Comparison of ENCODE assay signal across 22 mouse cellular contexts in genomic region chr1:158405899-158406769, GRCm38 (mm10). TPM values are rescaled to one million over a fixed set of nuclear protein-coding genes. Genes with fewer than 3 reads are reported as not detected.
A peak's percentile ranks its signal among the peaks of the same experiment; 100 is the strongest.
DNase-seq lines count a peak whose midpoint lies in the region; ATAC-seq and TF ChIP-seq lines count a peak whose summit lies in the region.
"Had no signal": no experiment of that assay in that cellular context is flagged by ENCODE, and none has a peak within 500 bp of the region (broad histone marks: within the 10 kb centered on the region; RNA-seq: fewer than 3 reads in every experiment).

No protein-coding gene starts in this region.

- H3K9me3 ChIP-seq in forebrain, postnatal 0 days (ENCODE audit: low read length) = no peaks in the 10 kb centered on the region
- no peaks in the 10 kb centered on the region for H3K9me3 ChIP-seq in forebrain, embryonic 12.5 days
- no peaks in the 10 kb centered on the region for H3K9me3 ChIP-seq in midbrain, embryonic 10.5 days (replicated peaks)
- H3K9me3 ChIP-seq in midbrain, postnatal 0 days (ENCODE audit: low read length) = no peaks in the 10 kb centered on the region
- H3K9me3 ChIP-seq: heart, embryonic 13.5 days; limb, embryonic 10.5 days; neural tube, embryonic 13.5 days had no signal

- DNase-seq in forebrain, postnatal 0 days = peak; percentile 39
- peak; percentile 34 for DNase-seq in right cerebral cortex, adult 18-20 months
- no peak for DNase-seq in right cerebral cortex, postnatal 25 days
- DNase-seq in midbrain, embryonic 10.5 days (ENCODE audit: low spot score) = no peak
- DNase-seq in midbrain, postnatal 0 days (ENCODE audit: low spot score) = no peak
- DNase-seq in spleen, postnatal 36 days (ENCODE audit: low spot score in 2 of 2) = no peak
- DNase-seq in adrenal gland, postnatal 25 days = no peak
- DNase-seq: cerebellum, adult 9-11 months; gastrocnemius, adult 2 months; kidney, adult 18-20 months; kidney, postnatal 14 days; liver, postnatal 0 days; lung, postnatal 10 days had no signal

- ATAC-seq in forebrain, postnatal 0 days = peak; percentile 63
- ATAC-seq in forebrain, embryonic 12.5 days (ENCODE audit: low FRiP score) = no peak
- no peak; the same call in 1 of the 2 replicates for ATAC-seq in midbrain, postnatal 0 days (ENCODE audit: low FRiP score)
- ATAC-seq: liver, postnatal 0 days had no signal

- H3K9ac ChIP-seq in forebrain, postnatal 0 days = no peak overlapping the region
- H3K9ac ChIP-seq in forebrain, embryonic 12.5 days = no peak overlapping the region; the same call in 1 of the 2 replicates
- H3K9ac ChIP-seq in midbrain, postnatal 0 days (replicated peaks; ENCODE audit: low read length, poor library complexity, severe bottlenecking) = no peak overlapping the region
- H3K9ac ChIP-seq: heart, embryonic 13.5 days; liver, postnatal 0 days; neural tube, embryonic 13.5 days had no signal

- WGBS in forebrain, postnatal 0 days = 29% methylated on average over 10 of the region's 10 CpGs
- 50% methylated on average over 10 of the region's 10 CpGs for WGBS in forebrain, embryonic 12.5 days
- WGBS in midbrain, embryonic 10.5 days = 71% methylated on average over 10 of the region's 10 CpGs
- WGBS in midbrain, postnatal 0 days = 24% methylated on average over 10 of the region's 10 CpGs

- TF ChIP-seq CTCF in forebrain, postnatal 0 days (IDR thresholded peaks at IDR 0.05; ENCODE audit: low read depth) = no peak
- TF ChIP-seq CTCF in midbrain, postnatal 0 days (IDR thresholded peaks at IDR 0.05) = no peak

- H3K36me3 ChIP-seq in forebrain, postnatal 0 days (ENCODE audit: insufficient read depth) = no peaks in the 10 kb centered on the region; the same call in 1 of the 2 replicates
- H3K36me3 ChIP-seq in forebrain, embryonic 12.5 days (replicated peaks) = peaks cover 11% of the 10 kb centered on the region; the same call in 1 of the 2 replicates
- no peaks in the 10 kb centered on the region for H3K36me3 ChIP-seq in midbrain, embryonic 10.5 days
- H3K36me3 ChIP-seq in midbrain, postnatal 0 days (ENCODE audit: insufficient read depth, low read length) = no peaks in the 10 kb centered on the region
- H3K36me3 ChIP-seq: heart, embryonic 13.5 days; limb, embryonic 10.5 days; neural tube, embryonic 13.5 days had no signal

- H3K4me3 ChIP-seq in forebrain, postnatal 0 days (ENCODE audit: low read depth, low read length) = no peak overlapping the region
- H3K4me3 ChIP-seq in forebrain, embryonic 12.5 days (replicated peaks) = no peak overlapping the region
- no peak overlapping the region for H3K4me3 ChIP-seq in midbrain, embryonic 10.5 days
- H3K4me3 ChIP-seq in midbrain, postnatal 0 days (ENCODE audit: low read depth, low read length) = no peak overlapping the region
- H3K4me3 ChIP-seq: gastrocnemius, adult 2 months; heart, embryonic 13.5 days; limb, embryonic 10.5 days; neural tube, embryonic 13.5 days had no signal

- peak overlapping the region; percentile 73 for H3K27ac ChIP-seq in forebrain, postnatal 0 days (ENCODE audit: low read depth, low read length)
- H3K27ac ChIP-seq in forebrain, embryonic 12.5 days = no peak overlapping the region
- H3K27ac ChIP-seq in midbrain, embryonic 10.5 days (replicated peaks) = peak overlapping the region; percentile 28; the same call in 1 of the 2 replicates
- H3K27ac ChIP-seq in midbrain, postnatal 0 days (ENCODE audit: low read depth, low read length) = peak overlapping the region; percentile 14; the same call in 1 of the 2 replicates
- H3K27ac ChIP-seq: gastrocnemius, adult 2 months; heart, embryonic 13.5 days; limb, embryonic 10.5 days; neural tube, embryonic 13.5 days had no signal

- H3K4me2 ChIP-seq in forebrain, postnatal 0 days (ENCODE audit: low read depth) = no peak overlapping the region
- no peak overlapping the region for H3K4me2 ChIP-seq in forebrain, embryonic 12.5 days
- H3K4me2 ChIP-seq in midbrain, postnatal 0 days (ENCODE audit: low read depth, low read length, poor library complexity, severe bottlenecking) = no peak overlapping the region
- H3K4me2 ChIP-seq: heart, embryonic 13.5 days; neural tube, embryonic 13.5 days had no signal

- H3K4me1 ChIP-seq in forebrain, postnatal 0 days (ENCODE audit: insufficient read depth) = peaks cover 30% of the 10 kb centered on the region; the same call in 1 of the 2 replicates
- peaks cover 23% of the 10 kb centered on the region for H3K4me1 ChIP-seq in forebrain, embryonic 12.5 days
- peaks cover 26% of the 10 kb centered on the region for H3K4me1 ChIP-seq in midbrain, embryonic 10.5 days
- peaks cover 13% of the 10 kb centered on the region for H3K4me1 ChIP-seq in midbrain, postnatal 0 days (ENCODE audit: insufficient read depth, low read length)
- H3K4me1 ChIP-seq: heart, embryonic 13.5 days had no signal

- H3K27me3 ChIP-seq in forebrain, postnatal 0 days (ENCODE audit: insufficient read depth, low read length) = no peaks in the 10 kb centered on the region
- H3K27me3 ChIP-seq in forebrain, embryonic 12.5 days = no peaks in the 10 kb centered on the region
- H3K27me3 ChIP-seq in midbrain, embryonic 10.5 days (ENCODE audit: low read depth, poor library complexity, severe bottlenecking) = no peaks in the 10 kb centered on the region
- no peaks in the 10 kb centered on the region for H3K27me3 ChIP-seq in midbrain, postnatal 0 days (ENCODE audit: insufficient read depth, low read length)
- H3K27me3 ChIP-seq: CH12.LX; heart, embryonic 13.5 days; neural tube, embryonic 13.5 days had no signal

RNA-seq across cellular contexts. Expression of gene Astn1, which starts 44.1 kb away (rescaled TPM):
- total RNA-seq in forebrain, postnatal 0 days (2014; rRNA removed) = 83.6 and 122 TPM in 2 replicates
- 20.9 and 29.4 TPM in 2 replicates for polyA plus RNA-seq in forebrain, postnatal 0 days (2015; fragmentation: Nextera tagmentation; extraction: Ambion mirVana)
- polyA plus RNA-seq in forebrain, embryonic 12.5 days (2016; fragmentation: Nextera tagmentation; extraction: Ambion mirVana) = 25.9 and 26.0 TPM in 2 replicates
- 9.4 and 15.0 TPM in 2 replicates for polyA plus RNA-seq in midbrain, embryonic 10.5 days (2016; fragmentation: Nextera tagmentation; extraction: Ambion mirVana)
- total RNA-seq in midbrain, postnatal 0 days (2014; rRNA removed) = 157 and 180 TPM in 2 replicates
- polyA plus RNA-seq in midbrain, postnatal 0 days (2015; fragmentation: Nextera tagmentation; extraction: Ambion mirVana) = 36.5 and 36.7 TPM in 2 replicates
- total RNA-seq in adrenal gland, postnatal 25 days (2021) = 8.0 and 10.0 TPM in 2 replicates
- total RNA-seq: granulocyte monocyte progenitor cell, adult 5-6 weeks; megakaryocyte progenitor cell, adult 5-6 weeks; MEL had no signal
- polyA plus RNA-seq: liver, postnatal 0 days had no signal

RNA-seq across cellular contexts. Expression of gene Brinp2, which starts 50.0 kb away (rescaled TPM):
- 46.8 and 54.1 TPM in 2 replicates for total RNA-seq in forebrain, postnatal 0 days (2014; rRNA removed)
- polyA plus RNA-seq in forebrain, postnatal 0 days (2015; fragmentation: Nextera tagmentation; extraction: Ambion mirVana) = 34.1 and 40.6 TPM in 2 replicates
- 14.8 and 15.2 TPM in 2 replicates for polyA plus RNA-seq in forebrain, embryonic 12.5 days (2016; fragmentation: Nextera tagmentation; extraction: Ambion mirVana)
- polyA plus RNA-seq in midbrain, embryonic 10.5 days (2016; fragmentation: Nextera tagmentation; extraction: Ambion mirVana) = 1.3 and 3.8 TPM in 2 replicates
- total RNA-seq in midbrain, postnatal 0 days (2014; rRNA removed) = 55.8 and 67.0 TPM in 2 replicates
- 41.0 and 44.0 TPM in 2 replicates for polyA plus RNA-seq in midbrain, postnatal 0 days (2015; fragmentation: Nextera tagmentation; extraction: Ambion mirVana)
- total RNA-seq in adrenal gland, postnatal 25 days (2021) = 0.33 and 0.58 TPM in 2 replicates
- total RNA-seq: granulocyte monocyte progenitor cell, adult 5-6 weeks; liver, adult 2 months; megakaryocyte progenitor cell, adult 5-6 weeks; MEL had no signal
- polyA plus RNA-seq: liver, adult 2 months; liver, postnatal 0 days had no signal

Comparison
In these comparisons a context has a peak if more than half of its experiments do, and no peak if none do; other contexts are left out.
1. DNase-seq: peak in forebrain, postnatal 0 days (single experiment) and right cerebral cortex, adult 18-20 months (single experiment); none in right cerebral cortex, postnatal 25 days (single experiment), midbrain, embryonic 10.5 days (single experiment), midbrain, postnatal 0 days (single experiment), spleen, postnatal 36 days (0 of 2) and adrenal gland, postnatal 25 days (single experiment).